Mouse (Mus musculus) central nervous system, embryonic 14 days (tissue): ENCODE measurements around the gene Ripk4. TPM values are rescaled to one million over a fixed set of nuclear protein-coding genes. Genes with fewer than 3 reads are reported as not detected.

ENCODE experiments used
- polyA plus RNA-seq: library from polyadenylated mRNA; depleted of rRNA; stranded (reverse); fragments of >200 nt; gene quantifications from 2 replicates; pipeline ENCODE4 v1.2.3, GENCODE M21; 2012; rRNA removed

The Ripk4 gene
- polyA plus RNA-seq: 0.48 and 1.4 TPM in 2 replicates

GRCm38 (mm10) chr16:97763061-97763989 lies at the start of gene Ripk4:
Gene Ripk4 (minus strand): TSS chr16:97763787.

Other genes starting within 250 kb of the Ripk4 start
- gene Fam3b, start 249.0 kb downstream of the Ripk4 start, polyA plus RNA-seq: not detected in 2 replicates
- 0.07 and 0.58 TPM in 2 replicates for gene Tmprss2, start 152.6 kb downstream of the Ripk4 start, polyA plus RNA-seq
- gene Prdm15, start 88.1 kb upstream of the Ripk4 start, polyA plus RNA-seq: 21.7 and 23.2 TPM in 2 replicates
- gene C2cd2, start 198.8 kb upstream of the Ripk4 start, polyA plus RNA-seq: 11.8 and 12.8 TPM in 2 replicates
- 13.3 and 16.1 TPM in 2 replicates for gene Zbtb21, start 198.8 kb upstream of the Ripk4 start, polyA plus RNA-seq
- gene B230307C23Rik, start 233.5 kb upstream of the Ripk4 start, polyA plus RNA-seq: 12.8 and 14.7 TPM in 2 replicates